Mouse (Mus musculus): ENCODE data around the gene Phc1.
"Not testable (repeated sequence)": the region's sequence is repeated elsewhere in the genome, so short reads cannot be mapped to it uniquely, and the experiment has no call there.

Phc1 gene

DNA sequence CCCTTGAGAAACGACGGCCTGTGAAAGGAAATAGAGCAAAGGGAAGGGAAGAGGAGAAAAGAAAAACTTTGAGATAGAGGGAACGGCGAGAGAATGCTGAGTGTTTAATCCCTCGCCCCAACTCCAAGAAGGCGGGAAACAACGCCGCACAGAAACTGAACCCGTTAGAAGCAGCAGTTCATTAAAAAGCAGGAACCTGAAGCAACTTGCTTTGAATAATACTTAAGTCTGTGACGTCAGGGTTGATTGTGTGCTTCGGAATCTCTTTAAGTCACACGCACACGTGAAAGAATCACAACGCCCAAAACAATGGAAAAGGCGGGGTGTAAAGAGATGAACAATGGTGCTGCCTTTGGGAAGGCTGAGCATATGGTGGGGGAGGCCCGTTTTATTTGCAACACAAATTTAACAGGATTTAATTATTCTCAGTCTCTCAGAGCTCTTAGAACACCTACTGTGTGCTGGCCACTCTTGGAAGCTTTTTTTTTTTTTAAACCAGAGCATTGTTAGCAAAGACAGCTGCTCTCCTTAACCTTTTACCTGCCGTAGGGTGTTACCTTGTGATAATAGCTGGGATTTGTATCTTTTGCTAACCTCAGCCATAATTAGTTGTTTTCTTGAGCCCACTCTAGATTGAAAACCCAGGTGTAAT lies at the start of gene Phc1:
TSS of gene Phc1 (minus strand) at position 213 of the 652 bp plus-strand sequence.
- no peak for DNase-seq (ENCODE audit: low spot score)

DNA sequence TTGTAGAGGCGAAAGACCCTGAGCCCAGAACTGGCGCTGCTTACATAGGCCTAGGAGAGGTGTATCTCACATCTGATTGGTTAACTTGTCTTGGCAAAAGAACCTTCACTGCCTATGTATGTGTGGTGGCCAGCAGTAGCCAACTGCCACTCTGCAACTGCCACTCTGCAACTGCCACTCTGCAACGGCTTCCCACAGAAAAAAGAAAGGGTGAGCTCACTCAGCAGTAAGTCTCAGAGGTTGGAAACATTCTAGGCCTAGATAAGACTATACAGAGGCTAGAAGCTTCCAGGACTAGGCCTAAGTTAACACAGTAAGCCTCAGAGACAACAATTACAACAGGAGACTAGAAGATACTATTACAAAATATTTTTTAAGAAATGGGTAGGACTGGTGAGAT lies 49.6 kb upstream of the Phc1 start:
- DNase-seq (ENCODE audit: low spot score): not testable (repeated sequence)

DNA sequence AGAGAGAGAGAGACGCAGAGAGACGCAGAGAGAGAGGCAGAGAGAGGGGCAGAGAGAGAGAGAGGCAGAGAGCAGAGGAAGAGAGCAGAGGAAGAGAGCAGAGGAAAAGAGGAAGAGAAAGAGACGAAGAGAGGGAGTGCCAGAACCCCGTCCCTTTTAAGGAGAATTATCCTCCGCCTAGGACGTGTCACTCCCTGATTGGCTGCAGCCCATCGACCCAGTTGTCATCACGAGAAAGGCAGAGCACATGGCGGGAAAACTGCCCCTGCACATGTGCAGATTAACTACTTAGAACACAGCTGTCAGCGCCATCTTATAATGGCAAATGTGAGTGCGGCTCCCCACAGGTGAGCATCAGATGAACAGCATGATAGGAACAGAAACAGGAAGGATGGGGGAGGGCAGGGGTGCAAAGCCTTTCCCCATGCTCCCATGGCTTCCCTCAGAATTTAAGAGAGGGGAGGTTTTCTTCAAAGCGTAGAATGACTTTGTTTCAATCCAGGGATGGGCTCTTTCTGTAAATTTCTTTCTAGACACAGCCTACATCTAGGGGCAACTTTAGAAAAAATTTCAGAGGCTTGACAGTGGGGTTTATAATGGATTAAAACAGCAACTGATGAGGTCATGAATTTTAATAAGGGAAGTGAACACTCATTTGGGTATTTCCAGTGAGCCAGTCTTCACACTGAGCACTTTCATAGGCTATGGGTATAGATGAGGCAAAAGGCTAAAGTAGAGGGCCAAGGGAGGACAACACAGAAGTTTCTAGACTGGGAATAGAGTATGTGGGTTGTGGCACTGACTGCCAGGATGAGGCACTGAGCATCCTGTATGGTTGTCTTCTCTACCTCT lies 47.0 kb upstream of the Phc1 start:
- not testable (repeated sequence) for DNase-seq (ENCODE audit: low spot score)

DNA sequence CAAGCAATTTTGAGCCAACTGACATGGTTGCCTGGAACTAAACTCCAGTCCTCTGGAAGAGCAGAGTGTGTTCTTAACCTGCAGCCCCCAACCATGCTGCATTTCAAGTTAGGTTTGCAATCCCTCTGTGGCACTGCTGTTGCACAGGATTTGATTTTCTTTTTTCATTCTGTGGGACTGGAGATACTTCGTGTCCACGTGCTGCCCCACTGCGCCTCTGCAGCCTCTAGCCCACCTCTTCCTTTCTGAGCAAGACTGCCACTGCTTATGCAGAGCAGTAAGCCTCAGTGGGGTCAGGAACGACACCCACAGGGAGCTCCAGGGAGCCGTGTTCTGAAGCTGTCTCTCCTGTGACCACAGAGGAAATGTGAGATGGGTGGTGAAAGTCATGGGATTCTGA lies 45.4 kb upstream of the Phc1 start:
- DNase-seq (ENCODE audit: low spot score): no peak

DNA sequence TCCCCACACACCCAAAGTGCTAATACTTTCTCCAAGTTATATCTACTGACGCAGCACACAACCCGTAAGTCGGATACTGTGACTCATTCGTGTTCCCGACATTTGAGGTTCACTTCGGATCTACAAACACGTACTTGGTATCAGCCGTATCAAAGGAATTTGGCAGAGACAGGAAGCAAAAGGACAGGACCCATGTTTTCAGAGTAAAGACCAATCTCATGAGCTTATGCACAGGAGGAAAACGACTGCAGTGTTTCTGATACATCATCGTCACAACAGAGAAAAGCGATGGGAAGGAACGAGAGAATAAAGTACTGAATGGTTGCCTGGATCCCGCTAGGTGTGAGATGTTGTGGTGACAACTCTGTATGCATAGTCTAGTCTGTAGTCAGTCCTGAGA lies 44.5 kb upstream of the Phc1 start:
- no peak for DNase-seq (ENCODE audit: low spot score)

DNA sequence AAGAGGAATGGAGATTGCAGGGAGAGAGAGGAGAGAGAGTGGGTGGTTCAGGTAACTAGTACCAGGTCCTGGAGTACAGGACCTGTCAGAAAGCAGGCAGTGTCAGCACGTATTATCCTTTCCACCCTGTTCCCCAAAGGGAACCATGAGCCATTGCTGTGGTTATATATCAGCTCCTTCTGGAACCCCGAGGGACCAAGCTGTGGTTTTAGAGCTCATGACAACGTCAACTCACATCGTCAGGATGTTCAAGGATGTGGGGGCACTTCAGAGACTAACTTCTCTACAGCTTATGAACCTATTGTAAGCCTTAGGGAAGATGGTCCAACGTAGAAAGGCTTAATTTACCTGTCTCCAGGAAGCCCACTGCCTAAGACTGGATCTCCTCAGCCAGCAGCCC lies 42.9 kb upstream of the Phc1 start:
- DNase-seq (ENCODE audit: low spot score): no peak

DNA sequence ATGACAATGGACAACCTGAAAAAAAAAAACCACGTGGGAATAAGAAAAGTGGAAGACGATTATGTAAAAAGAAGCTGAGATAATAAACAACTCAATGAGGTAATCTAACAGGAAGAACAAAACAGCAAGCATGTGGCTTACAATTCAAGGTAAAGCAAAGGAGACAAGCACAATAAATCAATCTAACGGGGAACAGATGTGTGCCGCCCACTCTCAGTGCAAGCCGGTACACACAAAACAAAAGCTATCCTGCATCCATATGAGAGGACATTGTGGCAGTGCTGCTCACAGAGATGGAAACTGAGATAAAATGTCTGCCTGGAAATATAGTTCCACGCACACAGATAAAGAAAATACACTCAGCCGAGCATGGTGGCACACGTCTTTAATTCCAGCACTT lies 41.7 kb upstream of the Phc1 start:
- no peak for DNase-seq (ENCODE audit: low spot score)

DNA sequence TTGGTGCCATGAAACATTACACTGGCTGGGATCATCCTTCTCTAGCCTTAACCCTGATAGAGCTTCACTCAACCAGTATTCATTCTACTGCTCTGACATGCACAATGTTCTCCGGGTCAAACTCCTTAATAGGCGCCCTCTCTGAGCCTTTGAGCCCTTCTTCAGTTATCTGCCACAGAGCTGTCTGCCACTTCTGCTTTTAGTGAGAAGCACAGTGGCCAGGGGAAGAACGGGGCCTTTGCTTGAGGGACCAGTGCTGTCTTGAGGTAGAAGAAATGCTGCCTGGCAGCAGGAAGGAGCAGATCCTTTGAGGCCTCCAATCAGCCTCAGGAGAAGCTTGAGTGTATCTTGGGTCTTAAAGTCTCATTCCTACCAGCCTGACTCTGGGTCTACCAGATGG lies 27.9 kb upstream of the Phc1 start:
- no peak for DNase-seq (ENCODE audit: low spot score)

DNA sequence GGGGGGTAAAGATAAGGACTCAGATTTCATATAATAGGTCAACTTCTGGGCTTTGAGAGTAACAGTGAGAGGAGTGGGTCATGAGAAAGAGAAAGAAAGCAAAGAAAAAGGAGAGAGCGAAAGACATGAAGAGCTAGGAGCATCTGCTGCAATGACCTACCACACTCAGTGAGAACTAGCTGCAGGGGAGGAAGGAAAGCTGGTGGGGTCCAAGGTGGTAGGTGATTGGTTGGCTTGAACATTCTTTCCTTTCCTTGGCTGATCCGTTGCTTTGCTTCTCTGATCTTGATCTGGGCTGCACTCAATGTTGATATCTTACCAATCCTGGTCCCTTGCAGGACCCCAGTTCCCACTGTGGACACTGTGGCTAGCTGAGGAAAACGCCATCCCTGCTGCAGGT lies 26.6 kb upstream of the Phc1 start:
- DNase-seq (ENCODE audit: low spot score): no peak

DNA sequence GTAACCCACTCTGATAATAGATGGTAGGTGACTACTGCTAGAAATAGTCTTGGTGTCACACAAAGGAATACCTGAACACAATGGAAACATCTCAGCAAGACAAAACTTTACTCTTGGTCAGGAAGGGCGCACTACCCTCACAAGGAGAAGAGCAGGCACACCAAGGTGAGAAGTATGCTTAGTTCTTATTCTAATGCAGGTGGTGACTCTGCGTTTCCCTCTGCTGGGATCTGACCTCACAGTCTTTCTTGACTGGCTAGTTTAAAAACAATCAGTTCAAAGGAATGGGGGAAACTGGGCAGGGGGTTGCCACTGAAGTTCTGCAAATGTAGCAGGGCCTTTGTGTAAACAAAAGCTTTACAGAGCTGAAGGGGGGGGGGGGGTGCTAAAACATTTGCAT lies 25.9 kb upstream of the Phc1 start:
- DNase-seq (ENCODE audit: low spot score): no peak

DNA sequence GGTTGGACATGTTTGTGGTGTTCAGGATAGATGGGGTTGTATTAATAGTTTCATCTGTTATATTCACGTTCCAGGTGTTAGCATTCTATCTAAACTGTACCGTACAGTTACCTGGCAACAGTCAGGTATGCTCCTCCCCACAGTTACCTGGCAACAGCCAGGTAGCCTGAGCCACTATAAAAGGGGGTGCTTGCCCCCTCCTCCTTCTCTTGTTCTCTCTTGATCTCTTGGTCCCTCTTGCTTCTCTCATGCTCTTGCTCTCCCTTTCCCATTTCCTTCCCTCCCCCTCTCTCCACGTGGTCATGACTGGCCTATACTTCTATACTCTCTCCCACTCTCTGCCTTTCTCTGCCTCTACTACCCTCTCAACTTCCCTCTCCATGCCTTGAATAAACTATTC lies 25.3 kb upstream of the Phc1 start:
- no peak for DNase-seq (ENCODE audit: low spot score)

DNA sequence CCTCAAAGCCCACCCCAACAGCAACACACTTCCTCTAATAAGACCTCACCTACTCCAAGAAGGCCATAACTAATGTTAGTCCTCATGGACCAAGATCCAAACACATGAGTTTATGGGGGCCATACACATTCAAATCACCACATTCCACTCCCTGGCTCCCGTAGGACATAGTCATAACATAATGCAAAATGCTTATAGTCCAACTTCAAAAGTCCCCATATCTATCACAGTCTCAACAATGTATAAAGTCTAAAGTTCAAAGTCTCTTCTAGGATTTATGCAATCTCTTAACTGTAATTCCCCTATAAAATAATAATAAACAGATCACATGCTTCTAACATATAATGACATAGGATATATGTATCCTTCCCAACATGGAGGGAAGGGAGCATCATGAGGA lies 16.7 kb upstream of the Phc1 start:
- DNase-seq (ENCODE audit: low spot score): no peak

DNA sequence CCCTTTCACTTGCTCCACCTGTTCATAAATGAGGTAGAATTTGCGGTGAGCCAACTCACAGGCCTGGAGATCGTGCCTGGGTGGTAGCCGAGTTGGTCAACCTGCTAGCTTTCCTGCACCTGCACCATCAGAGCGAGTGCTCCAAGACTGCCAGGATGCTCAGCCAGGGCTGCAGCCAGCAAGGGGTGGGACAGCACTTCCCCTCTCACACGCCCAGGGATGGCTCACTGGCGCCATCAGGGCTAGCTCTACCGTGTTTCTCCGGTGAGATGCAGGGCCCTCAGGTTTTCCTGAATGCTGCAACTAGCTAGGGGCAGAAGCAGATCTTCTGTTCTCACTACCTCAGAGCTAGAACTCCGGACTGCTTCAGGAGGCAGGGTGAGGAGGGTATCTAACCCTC lies 15.5 kb upstream of the Phc1 start:
- DNase-seq (ENCODE audit: low spot score): no peak

DNA sequence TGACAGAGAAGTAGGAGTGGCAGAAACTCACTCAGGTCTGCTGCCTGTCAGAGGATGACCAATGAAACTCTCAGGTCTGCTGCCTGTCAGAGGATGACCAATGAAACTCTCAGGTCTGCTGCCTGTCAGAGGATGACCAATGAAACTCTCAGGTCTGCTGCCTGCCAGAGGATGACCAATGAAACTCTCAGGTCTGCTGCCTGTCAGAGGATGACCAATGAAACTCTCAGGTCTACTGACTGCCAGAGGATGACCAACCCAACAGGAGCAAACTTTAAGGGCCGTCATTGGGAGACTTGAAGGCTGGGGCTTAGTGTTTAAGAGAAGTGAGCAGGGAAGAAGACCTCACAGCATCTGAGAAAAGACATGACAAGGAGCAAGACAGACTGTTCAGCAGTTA lies 7.0 kb upstream of the Phc1 start:
- not testable (repeated sequence) for DNase-seq (ENCODE audit: low spot score)

DNA sequence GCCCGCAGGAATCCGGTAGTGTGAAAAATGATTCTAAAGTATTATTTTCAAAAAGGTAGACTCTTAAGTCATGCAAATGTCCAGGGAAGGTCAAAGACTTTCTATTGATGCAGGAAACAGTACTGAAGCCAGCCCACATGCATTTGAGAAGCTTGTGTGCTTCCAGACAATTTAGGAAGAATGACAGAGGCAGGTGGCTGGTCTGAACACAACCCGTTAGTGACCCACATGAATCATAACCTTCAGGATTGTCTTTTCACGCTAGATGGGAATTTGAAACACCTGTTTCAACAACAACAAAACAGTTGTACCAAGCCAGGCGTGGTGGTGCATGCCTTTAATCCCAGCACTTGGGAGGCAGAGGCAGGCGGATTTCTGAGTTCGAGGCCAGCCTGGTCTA lies 6.0 kb upstream of the Phc1 start:
- no peak for DNase-seq (ENCODE audit: low spot score)

DNA sequence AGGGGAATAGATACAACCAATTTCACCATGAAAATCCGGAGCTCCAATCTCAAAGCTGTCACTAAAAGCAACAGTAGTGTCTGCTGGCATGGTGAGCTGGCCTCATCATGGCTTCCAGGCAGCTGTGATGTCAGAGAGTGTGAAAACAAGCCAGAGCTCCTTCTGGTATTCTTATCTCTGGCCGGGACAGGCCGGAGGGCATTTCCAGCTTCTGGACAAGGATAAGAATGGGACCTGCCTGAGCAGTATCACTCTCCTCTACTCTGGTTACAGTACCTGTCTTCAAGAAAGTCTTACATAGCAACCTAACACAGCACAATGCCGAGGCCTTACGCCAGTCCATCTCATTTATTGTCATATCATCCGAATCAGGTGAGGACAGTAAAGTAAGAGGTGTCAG lies 5.4 kb upstream of the Phc1 start:
- no peak for DNase-seq (ENCODE audit: low spot score)

DNA sequence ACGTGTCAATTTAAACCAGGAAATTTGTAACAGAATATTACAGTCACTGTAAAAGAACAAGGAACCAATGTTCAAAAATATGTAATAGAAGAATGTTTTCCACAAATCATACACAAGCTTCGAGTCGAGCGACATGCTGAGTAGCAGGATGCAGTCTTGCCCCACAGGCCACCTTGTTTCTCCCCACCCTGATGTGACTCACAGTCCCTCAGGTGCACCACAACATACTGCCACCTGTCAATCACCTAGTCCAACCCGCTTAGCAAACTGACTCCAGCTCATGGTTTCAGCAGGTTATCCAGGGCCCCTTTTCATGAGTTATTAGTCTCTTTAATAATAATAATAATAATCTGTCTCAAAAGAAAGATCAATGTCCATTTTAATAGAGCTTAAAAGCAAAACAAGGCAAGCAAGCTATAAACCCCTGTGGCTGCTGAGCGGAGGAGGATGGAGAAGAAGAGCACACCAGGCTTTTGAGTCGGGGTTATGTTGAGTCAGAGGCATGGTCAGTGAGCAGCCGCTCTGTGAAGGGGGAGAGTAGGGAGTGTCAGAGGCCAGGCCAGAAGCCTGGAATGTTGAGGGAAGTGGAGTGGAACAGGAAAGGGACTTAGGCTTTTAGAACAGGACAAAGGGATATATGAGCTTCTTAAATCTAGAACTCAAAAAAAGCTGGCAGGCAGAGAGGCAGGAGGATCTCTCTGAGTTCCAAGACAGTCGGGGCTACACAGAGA lies 4.2 kb upstream of the Phc1 start:
- DNase-seq (ENCODE audit: low spot score): no peak

DNA sequence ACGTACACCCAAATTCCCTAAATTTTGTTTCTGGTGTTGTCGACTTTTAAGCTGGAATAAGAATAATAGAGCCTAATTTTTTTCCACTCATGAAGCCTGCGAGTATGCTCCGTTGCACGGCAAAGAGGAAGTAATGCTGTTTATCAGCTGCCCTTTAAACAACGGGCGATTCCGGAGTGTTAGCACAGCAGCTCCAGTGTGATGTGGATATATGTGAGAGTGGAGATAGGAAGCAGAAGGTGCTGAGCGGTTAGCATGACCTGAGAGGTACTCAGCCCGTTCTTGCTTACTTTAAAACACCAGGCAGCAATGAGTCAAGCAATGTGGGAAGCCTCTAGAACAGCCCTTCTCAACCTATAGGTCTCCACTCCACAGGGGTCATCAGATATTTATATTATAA lies 3.4 kb upstream of the Phc1 start:
- no peak for DNase-seq (ENCODE audit: low spot score)

DNA sequence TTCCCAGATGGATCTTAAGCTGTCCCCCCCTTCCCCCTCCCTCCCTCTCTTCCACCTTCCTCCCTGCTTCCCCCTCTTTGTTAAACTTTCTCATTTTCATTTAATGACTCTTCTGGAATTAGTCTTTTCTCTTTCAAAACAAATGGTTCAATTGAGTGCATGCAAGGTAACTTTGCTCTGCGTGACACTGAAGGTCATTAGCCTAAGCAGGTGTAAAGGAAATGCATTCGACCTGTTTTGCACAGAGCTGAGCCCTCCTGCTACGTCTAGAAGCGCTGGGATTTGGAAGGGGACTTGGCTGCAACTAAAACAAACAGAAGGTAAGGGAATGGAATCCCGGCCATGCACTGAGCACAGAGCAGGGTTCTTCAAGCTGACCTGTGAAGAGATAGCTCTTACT lies 1.8 kb upstream of the Phc1 start:
- no peak for DNase-seq (ENCODE audit: low spot score)

DNA sequence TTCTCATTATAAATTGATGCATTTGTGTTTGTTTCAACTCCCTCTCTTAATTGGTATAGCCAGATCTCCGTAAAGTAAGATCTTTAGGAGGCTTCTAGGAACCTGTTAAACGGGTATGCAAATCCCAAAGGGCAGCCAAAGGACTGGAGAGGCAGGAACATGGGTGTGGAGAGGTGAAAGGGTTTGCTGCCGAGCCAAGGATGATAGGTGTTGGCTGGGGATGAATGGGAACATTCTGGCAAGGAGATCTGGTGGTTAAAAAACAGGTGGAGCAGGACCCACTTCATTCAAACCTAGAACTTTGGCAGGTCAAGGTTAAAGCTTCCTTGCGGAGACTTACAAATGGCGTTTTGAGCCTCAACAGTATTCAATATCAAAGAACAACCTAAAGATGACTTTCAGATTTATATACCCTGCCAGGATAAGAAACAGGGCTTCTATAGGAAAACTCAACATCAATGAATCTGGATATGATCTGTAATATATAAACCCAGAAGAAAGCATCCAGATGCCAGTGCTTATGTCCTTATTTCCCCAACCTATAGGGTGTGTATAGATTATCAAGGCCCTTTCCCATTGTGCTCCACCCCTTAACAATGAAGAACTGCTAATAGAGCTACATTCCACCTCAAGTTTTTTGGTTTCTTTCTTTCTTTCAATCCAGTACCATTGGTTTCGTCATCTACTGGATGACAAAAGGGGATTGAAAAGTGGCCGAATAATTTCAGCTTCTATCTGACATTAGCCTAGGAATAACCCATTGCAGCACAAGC lies 863 bp upstream of the Phc1 start:
- DNase-seq (ENCODE audit: low spot score): no peak

DNA sequence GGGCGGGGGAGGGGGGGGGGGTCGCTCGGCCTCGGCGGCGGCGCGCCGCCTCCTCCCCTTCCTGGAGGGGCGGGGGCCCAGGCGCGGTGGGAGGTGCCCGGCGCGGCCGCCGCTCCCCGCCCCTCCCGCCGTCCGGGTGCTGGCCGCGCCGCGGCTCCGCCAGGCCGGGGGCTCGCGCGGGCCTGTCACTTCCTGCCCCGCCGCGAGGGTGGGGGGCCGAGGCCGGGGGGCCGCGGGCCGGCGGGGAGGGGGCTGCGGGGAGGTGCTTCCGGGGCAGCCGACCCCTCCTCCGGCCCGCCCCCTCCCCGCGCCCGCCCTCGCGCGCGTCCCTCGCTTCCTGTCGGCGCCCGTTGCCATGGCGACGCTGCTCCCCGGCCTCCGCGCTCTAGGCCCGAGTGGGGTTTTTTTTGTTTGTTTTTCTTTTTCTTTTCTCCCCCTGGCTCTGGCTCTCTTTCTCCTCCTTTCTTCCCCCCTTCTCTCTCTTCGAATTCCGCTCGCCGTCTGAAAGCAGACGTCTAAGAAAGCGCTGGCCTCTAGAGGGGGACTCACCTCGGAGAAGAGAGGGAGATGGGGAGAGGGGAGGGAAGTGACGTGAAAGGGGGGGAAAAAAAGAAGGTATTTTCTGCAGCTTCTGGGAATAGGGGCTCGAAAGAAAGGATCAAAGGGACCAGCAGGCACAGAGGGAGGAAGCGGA lies 566 bp downstream of the Phc1 start:
- peak; percentile 88 for DNase-seq (ENCODE audit: low spot score)
